Mouse (Mus musculus) small intestine, adult 2 months (tissue): Measurements from ENCODE around the gene Mtor.

ENCODE experiments used
- CTCF ChIP-seq: fragments of 200-500 bp; IDR thresholded peaks from 2 replicates; pipeline ENCODE4 v1.5.1; 2012; ENCODE audit warnings: low read depth, mild to moderate bottlenecking, control low read depth, inconsistent platforms, low read length, moderate library complexity, mixed read lengths; ENCODE audit not compliant: insufficient replicate concordance, insufficient read length; ENCODE audit errors: extremely low read depth
- POLR2A ChIP-seq: fragments of 200-500 bp; IDR thresholded peaks from 2 replicates; pipeline ENCODE4 v1.6.1; 2012; ENCODE audit warnings: low read depth, mild to moderate bottlenecking, control low read depth, inconsistent platforms, low read length, moderate library complexity

DNA sequence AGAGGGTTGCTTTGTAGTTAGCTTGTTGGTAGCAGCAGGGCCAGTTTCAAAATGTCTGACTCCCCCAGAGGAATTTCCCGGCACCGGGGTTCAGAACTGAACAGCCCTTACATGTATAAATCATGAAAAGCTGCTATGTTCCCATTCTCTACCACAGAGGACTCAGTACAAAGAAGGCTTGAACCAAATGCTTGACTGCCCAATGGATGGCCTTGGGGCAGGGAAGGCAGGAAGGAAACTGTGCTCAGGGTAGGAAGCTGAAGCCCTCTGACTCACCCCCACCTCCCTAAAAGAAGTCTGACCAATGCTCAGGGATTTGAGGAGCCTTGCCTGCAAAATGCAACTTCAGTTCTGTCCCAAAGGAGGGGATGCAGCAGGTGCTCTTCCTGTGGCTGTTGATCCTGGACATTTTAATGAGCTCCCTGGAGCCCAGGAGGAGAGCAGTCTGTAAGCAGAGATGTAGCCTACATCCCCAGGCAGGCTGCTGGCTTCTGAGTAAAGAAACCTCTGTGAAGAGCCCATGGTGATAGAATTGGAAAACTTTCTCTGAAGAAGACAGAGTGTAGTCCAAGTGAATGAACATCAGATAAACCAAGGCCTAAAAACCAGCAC, 33.3 kb downstream of the Mtor start:
- TF ChIP-seq CTCF (no peak), POLR2A (no peak)
